Mouse (Mus musculus): Measurements from ENCODE around the gene Grem1.

The Grem1 gene

DNA sequence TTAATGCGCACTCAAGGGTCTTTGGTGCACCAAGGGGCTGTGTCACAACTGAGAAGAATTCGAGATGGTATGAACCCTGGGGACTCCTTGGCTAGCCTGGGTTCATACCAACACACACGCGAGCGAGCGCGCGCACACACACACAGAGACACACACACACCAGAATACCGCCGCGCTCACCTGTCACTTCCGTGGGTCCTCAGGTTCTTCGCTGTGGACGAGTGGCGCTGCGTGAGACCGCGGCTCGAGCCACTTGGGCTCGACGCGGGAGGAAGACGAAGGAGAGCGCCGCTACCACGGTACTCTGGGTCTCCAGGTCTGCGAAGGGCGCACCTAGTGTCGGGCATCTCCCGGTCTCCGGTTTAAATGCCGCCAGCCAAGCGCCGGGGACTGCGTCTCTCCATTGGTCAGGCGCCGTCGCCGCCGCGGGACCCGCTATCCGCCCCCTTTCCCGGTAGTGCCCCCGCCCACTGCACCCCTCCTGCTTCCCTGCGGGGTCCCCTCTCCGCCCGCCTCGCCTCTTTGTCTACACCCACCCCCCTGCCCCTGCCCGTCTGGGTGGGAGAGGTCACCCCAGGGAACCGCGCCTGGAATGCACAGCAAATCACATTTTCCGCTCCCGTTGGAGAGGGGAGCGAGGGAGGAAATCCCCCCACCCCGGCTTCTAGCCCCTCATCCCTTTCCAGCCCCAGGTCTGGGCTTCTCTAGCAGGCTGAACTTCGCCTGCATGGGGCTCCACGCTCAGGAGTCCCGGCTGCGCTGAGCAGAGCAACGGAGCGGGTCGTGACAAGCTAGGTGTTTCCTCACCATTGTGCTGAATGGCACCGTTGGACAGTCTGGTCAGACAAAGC is at the start of gene Grem1:
Grem1 (minus strand) TSS at position 336 of the 851 bp plus-strand sequence.
- DNase-seq, result no peak

GRCm38 (mm10) chr2:113807640-113808039 is 49.2 kb upstream of the Grem1 start:
- DNase-seq, result peak; percentile 64

- no peak for DNase-seq
Measured at GRCm38 (mm10) chr2:113806851-113807577, 48.6 kb upstream of the Grem1 start.

DNA sequence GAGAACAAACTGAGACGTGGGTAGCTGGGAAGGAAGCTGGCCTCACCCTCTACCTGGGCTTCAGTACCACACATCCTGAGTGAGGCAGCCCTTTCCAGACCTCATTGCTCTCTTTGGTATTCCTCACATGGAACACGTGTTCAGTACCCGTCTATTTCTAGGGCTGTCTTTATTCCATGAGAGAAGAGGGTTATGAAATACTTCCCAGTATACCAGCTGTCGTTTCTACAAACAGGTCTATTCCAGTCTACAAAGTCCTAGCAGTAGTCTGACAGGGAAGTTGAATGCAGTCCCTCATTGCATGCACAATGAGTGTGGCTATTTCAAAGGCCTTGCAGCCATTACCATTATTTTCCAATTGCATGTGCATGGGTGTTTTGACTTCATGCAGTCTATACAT is 47.3 kb upstream of the Grem1 start:
- no peak for DNase-seq

DNA sequence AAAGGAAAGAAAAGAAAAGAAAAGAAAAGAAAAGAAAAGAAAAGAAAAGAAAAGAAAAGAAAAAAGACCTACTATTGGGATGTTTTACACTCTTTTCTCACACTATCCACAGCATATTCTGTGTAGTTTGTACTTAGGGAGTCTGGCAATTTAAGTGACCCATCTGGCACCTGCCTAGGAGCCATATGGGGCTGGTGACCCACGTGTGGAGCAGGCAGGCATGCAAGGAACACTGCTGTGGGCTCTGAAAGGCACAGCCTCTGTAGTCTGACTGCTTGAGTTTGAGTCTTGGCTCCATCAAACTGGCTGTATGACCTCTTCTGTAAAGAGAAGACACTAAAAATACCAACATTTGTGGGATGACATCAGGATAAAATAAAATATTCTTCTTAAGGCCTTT is 45.3 kb upstream of the Grem1 start:
- no peak for DNase-seq

DNA sequence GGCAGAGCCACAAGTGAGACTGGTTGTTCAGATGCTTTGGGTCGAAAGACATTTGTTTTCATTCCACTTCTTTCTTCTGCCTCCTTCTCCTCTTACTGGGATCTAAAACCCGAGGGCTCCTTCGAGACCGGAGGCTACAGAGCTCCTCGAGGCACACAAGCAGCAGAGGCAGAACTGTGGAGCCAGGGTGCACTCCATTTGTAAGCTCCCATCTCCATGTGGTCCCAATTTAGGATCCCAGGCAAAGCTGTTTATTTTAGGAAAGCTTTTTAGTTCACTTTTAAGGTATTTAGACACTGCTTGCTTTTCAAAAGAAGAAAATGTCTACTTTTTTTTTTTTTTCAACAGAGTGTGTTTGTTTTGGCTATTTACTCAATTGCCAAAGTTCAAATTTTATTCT is 42.4 kb upstream of the Grem1 start:
- no peak for DNase-seq

- no peak for DNase-seq
Measured at GRCm38 (mm10) chr2:113798605-113799004, 40.2 kb upstream of the Grem1 start.

GRCm38 (mm10) chr2:113795186-113795585 is 36.7 kb upstream of the Grem1 start:
- no peak for DNase-seq

DNA sequence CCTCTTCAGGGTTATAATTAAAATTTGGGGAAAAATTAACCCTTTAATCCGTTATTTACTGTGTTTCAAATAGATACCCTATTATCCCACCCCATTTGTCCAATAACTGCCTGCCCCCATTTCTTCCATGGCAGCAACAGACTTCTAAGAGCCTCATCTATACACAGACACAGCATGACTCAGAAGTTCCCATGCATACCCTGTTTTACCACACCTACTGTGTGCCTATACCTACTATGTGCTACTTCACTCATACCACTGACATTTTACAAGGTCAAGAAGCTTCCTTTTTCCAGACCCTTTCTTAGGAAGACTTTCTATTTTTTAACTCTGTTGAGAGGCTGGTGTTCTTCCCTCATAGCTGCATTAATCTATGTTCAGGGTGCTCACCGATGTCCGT is 35.1 kb upstream of the Grem1 start:
- DNase-seq, result no peak

GRCm38 (mm10) chr2:113788821-113789387 is 30.5 kb upstream of the Grem1 start:
- no peak for DNase-seq

DNA sequence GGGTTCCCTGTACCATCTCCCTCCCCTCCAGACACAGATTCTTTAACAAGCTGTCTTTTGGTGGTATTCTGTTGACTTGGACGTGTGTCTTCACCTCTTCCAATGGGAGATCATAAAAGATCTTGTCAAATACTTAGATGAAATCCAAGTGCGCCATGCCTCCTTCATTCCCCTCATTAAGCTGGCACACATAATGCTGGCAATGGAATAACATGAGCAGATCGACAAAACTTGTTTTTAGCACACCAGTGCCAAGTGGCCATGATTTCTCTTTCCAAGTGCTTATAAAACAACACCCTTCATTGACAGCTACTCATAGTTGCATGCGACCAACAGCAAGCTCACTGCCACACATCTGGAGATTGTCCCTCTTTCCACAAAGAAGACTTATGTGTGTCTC is 29.4 kb upstream of the Grem1 start:
- DNase-seq, result no peak

DNA sequence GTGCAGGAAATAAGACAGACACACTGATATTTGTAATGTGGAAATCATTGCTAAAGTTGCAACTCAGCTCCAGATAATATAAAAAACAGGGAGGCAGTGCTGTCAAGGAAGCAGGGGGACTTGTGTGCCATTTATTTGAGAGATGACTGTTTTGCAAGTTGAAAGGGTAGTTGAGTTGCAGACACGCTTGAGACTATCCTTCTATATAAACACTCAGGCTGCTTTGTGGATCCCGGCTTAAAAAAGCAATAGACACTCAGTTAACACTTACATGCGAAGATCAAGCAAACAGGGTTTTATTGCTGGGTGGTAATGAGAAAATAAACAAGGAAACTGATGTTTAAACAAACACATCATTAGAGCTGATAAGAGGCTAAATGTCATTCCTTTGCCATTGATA is 26.4 kb upstream of the Grem1 start:
- DNase-seq, result no peak

DNA sequence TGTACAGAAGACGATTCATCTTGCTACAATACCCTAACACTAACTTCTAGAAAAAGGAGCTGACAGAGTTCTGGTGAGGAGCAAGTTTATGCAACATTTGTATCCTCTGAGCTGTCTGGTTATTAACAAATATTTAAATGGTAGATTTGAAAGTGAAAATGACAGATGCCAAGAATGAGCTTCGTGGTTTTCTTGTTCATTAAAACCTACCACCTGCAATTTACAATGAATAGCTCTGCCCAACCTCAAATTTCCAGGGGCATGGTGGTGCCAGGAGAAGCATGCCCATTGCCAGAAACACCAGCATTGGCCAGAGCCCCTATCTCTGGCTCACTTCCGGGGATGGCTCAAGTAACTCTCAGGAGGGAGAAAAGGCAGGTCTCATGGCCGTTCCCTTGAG is 23.1 kb upstream of the Grem1 start:
- DNase-seq, result no peak

GRCm38 (mm10) chr2:113781107-113781506 is 22.7 kb upstream of the Grem1 start:
- DNase-seq, result no peak

DNA sequence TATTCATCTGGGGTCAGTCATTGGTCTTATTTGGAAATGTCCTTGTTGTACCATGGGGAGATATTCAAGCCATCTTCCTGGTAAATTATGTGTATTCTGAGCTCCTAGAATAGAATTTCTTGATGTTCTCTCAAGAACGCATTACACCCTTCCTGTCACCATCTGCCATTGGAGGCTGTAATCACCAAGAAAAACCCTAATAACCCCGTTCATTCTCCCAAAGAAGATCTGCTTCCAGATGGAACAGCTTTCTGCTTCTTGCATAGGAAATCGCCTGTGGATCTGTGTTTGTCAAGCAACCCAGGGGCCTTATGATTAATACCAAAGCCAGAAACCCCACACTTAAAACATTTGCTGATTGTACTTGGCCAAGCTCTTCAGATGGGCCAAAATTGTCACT is 20.9 kb upstream of the Grem1 start:
- DNase-seq, result no peak

DNA sequence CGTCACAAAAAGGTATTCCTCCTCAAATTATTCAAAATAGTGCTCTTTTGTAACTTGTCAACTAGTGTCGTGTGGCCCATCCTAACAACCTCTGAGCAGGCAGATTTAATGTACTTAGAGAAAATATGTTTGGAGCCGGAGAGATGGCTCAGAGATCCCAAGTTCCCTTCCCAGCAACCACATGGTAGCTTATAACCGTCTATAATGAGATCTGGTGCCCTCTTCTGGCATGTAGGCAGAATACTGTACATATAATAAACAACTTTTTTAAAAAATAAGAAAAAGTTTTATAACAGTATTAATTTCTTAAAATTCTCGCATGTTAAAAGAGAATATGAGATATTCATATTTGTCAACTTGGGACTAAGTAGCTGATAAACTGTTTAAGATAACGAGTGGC is 19.6 kb upstream of the Grem1 start:
- DNase-seq, result no peak

DNA sequence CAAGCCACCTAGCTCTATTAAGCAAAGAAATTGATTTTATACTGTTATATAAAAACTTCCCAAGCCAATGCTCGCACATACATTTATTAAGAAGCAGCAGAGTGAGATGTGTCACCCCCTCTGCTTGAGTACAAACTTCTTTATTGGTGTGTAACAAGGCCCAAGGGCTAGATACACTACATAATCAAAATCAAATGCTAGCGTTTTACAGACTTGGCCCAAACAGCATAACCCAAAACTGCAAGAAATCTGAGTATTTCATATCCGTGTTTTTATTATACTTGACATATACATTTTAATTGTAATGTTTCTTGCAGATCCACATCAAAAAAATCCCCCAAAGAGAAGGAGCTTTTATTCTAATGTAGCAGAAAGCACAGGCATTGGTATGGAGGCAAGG is 17.9 kb upstream of the Grem1 start:
- no peak for DNase-seq

DNA sequence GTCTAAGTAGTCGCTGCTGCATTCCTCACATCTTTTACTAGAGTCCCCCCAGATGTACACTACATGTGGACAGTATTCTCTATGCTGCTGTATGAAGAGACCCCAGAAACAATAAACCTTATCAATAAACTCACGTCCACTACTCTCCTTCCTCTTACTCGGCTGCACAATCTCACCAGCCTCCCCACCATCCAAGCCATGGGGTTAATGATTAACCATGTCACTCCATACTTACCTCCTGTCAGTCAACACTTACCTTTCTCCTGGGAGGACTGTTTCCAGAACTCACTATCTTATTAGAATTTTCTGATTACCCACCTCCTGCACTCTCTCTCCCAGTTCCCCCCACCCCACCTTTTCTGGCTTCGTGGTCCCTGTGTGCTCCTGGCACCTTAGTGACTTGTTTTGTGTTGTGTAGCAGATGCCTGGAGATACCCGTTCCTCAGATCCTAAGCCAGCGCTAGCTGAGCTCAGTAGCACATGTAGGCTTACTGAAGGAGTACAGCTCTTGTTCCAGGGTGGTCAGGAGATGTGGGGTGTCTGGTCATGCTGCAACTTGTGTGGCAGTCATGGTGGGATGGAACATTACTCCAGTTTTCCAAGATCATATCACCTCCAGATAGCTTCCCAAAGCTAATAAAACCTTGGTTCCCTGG is 15.8 kb upstream of the Grem1 start:
- no peak for DNase-seq

DNA sequence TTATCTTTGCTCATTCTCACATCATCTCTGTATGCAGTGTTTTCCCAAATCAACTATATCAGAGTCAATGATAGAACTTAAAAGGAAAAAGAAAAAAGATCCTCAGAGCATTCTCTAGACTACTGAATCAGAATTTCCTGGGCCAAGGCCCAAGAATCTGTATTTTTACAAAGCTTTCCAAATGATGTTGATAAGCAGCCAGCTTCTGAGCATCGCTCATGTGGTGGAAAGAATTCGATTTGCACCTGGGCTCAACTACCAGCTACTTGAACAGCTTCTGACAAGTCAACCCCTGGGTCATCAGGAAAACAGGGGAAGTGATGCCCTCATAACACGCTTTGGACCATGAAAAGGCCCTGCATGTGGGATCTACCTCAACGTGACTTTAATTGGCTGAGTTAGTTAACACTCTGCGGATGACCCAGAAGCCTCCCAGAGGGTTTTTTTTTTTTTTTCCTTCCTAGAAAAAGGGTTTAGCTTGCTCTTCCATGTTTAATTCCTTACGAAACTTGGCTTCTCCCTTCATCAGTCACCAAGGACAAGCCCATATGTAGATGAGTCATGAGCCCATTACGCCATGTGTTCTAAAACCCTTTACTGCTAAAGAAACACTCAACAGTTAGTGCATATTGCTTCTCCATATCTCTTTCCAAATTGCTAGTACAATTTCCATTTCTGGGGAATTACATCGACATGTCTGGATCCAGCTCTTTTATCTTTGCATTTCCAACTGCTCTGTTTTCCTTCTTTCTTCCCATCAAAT is 10.3 kb upstream of the Grem1 start:
- no peak for DNase-seq

- DNase-seq, result no peak
Measured at GRCm38 (mm10) chr2:113765885-113766284, 7.4 kb upstream of the Grem1 start.

DNA sequence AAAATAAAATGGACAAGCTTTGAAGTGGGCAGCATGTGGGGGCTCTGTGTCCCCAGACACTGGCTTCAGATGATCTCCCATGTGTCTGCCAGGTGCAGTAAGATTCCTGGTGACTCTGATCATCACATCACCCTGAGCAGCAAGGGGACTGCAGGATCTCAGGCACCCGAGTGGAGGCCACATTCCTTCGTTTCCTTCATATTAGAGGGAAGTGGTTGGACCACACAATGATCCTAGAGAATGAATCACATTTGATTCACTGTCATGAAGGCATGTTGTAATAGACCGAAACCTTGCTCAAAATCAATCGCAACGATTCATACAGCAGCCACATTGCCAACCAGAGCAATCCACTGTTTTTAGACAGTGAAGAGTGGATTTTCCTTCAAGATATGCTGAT is 6.5 kb upstream of the Grem1 start:
- no peak for DNase-seq

- DNase-seq, result no peak
Measured at GRCm38 (mm10) chr2:113757525-113758310, 728 bp downstream of the Grem1 start.
